Mouse (Mus musculus): ENCODE results near the gene Klf12. TPM values are rescaled to one million over a fixed set of nuclear protein-coding genes. Genes with fewer than 3 reads are reported as not detected.

Gene Klf12
- total RNA-seq, 1 experiment from 2014 or later, result 1.1 TPM

- ATAC-seq (replicated peaks; ENCODE audit: low read depth, poor library complexity, severe bottlenecking), result no peak
Measured at GRCm38 (mm10) chr14:100156639-100157038, 127.8 kb downstream of the Klf12 start.

- ATAC-seq (replicated peaks; ENCODE audit: low read depth, poor library complexity, severe bottlenecking), result no peak
Measured at GRCm38 (mm10) chr14:100147666-100148065, 136.8 kb downstream of the Klf12 start.

GRCm38 (mm10) chr14:100140370-100140769 is 144.1 kb downstream of the Klf12 start:
- no peak for ATAC-seq (replicated peaks; ENCODE audit: low read depth, poor library complexity, severe bottlenecking)

- ATAC-seq (replicated peaks; ENCODE audit: low read depth, poor library complexity, severe bottlenecking), result no peak
Measured at GRCm38 (mm10) chr14:100134304-100134703, 150.2 kb downstream of the Klf12 start.

GRCm38 (mm10) chr14:100132479-100132878 is 152.0 kb downstream of the Klf12 start:
- no peak for ATAC-seq (replicated peaks; ENCODE audit: low read depth, poor library complexity, severe bottlenecking)

GRCm38 (mm10) chr14:100126126-100126525 is 158.4 kb downstream of the Klf12 start:
- no peak for ATAC-seq (replicated peaks; ENCODE audit: low read depth, poor library complexity, severe bottlenecking)

GRCm38 (mm10) chr14:100121075-100121474 is 163.4 kb downstream of the Klf12 start:
- no peak for ATAC-seq (replicated peaks; ENCODE audit: low read depth, poor library complexity, severe bottlenecking)

- ATAC-seq (replicated peaks; ENCODE audit: low read depth, poor library complexity, severe bottlenecking), result no peak
Measured at GRCm38 (mm10) chr14:100119866-100120265, 164.6 kb downstream of the Klf12 start.

GRCm38 (mm10) chr14:100113419-100113818 is 171.1 kb downstream of the Klf12 start:
- no peak for ATAC-seq (replicated peaks; ENCODE audit: low read depth, poor library complexity, severe bottlenecking)

- no peak for ATAC-seq (replicated peaks; ENCODE audit: low read depth, poor library complexity, severe bottlenecking)
Measured at GRCm38 (mm10) chr14:100111735-100112134, 172.7 kb downstream of the Klf12 start.

GRCm38 (mm10) chr14:100109563-100109962 is 174.9 kb downstream of the Klf12 start:
- no peak for ATAC-seq (replicated peaks; ENCODE audit: low read depth, poor library complexity, severe bottlenecking)

- ATAC-seq (replicated peaks; ENCODE audit: low read depth, poor library complexity, severe bottlenecking), result no peak
Measured at GRCm38 (mm10) chr14:100105570-100105969, 178.9 kb downstream of the Klf12 start.

GRCm38 (mm10) chr14:100104818-100105217 is 179.7 kb downstream of the Klf12 start:
- ATAC-seq (replicated peaks; ENCODE audit: low read depth, poor library complexity, severe bottlenecking), result no peak

- ATAC-seq (replicated peaks; ENCODE audit: low read depth, poor library complexity, severe bottlenecking), result no peak
Measured at GRCm38 (mm10) chr14:100103818-100104217, 180.7 kb downstream of the Klf12 start.

GRCm38 (mm10) chr14:100097208-100098189 is 187.0 kb downstream of the Klf12 start:
- ATAC-seq (replicated peaks; ENCODE audit: low read depth, poor library complexity, severe bottlenecking), result no peak

- no peak for ATAC-seq (replicated peaks; ENCODE audit: low read depth, poor library complexity, severe bottlenecking)
Measured at GRCm38 (mm10) chr14:100095730-100096129, 188.7 kb downstream of the Klf12 start.

- peak; percentile 89 for ATAC-seq (replicated peaks; ENCODE audit: low read depth, poor library complexity, severe bottlenecking)
Measured at GRCm38 (mm10) chr14:100090517-100090916, 194.0 kb downstream of the Klf12 start.

GRCm38 (mm10) chr14:100079620-100080019 is 204.9 kb downstream of the Klf12 start:
- ATAC-seq (replicated peaks; ENCODE audit: low read depth, poor library complexity, severe bottlenecking), result no peak

- ATAC-seq (replicated peaks; ENCODE audit: low read depth, poor library complexity, severe bottlenecking), result no peak
Measured at GRCm38 (mm10) chr14:100072431-100073195, 211.9 kb downstream of the Klf12 start.

- no peak for ATAC-seq (replicated peaks; ENCODE audit: low read depth, poor library complexity, severe bottlenecking)
Measured at GRCm38 (mm10) chr14:100069543-100070090, 214.9 kb downstream of the Klf12 start.

GRCm38 (mm10) chr14:100068715-100069114 is 215.8 kb downstream of the Klf12 start:
- no peak for ATAC-seq (replicated peaks; ENCODE audit: low read depth, poor library complexity, severe bottlenecking)
